In the genomic region with DNA sequence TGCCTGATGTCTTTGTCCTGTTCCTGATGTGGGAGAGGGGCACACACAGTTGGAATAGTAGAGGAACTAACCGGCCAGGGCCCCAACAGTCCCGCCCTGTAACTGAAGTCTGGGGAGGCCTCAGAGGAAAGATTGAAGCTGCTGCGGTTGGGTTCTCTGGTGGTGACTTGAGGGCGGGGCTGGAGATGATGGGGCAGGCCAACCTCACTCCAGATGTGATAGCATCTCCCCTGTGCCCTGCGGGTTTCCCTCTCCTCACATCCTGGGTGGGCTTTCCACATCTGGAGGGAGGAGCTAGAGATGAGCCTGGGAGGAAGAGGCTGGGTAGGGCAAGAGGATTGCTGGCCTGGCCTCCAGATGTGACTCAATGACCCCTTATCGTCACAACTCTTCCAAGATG, we compare ENCODE assay signal across 9 mouse cellular contexts. TPM values are rescaled to one million over a fixed set of nuclear protein-coding genes. Genes with fewer than 3 reads are reported as not detected.
DNase-seq lines count a peak whose midpoint lies in the region; ATAC-seq lines count a peak whose summit lies in the region.
"Had no signal": no experiment of that assay in that cellular context is flagged by ENCODE, and none has a peak within 500 bp of the region (broad histone marks: within the 10 kb centered on the region; RNA-seq: fewer than 3 reads in every experiment).

No protein-coding gene starts in this region.

- H3K4me1 ChIP-seq in heart, embryonic 10.5 days, result peaks cover 51% of the 10 kb centered on the region
- peaks cover 18% of the 10 kb centered on the region for H3K4me1 ChIP-seq in limb, embryonic 11.5 days (ENCODE audit: control insufficient read depth, insufficient read depth, low read length)
- peaks cover 29% of the 10 kb centered on the region for H3K4me1 ChIP-seq in kidney, embryonic 14.5 days (ENCODE audit: control insufficient read depth, insufficient read depth, low read length)
- peaks cover 31% of the 10 kb centered on the region for H3K4me1 ChIP-seq in forebrain, embryonic 12.5 days
- peaks cover 11% of the 10 kb centered on the region for H3K4me1 ChIP-seq in midbrain, embryonic 16.5 days (ENCODE audit: control insufficient read depth, insufficient read depth, low read length)

- no peak overlapping the region for H3K4me3 ChIP-seq in heart, embryonic 10.5 days
- H3K4me3 ChIP-seq in limb, embryonic 11.5 days (ENCODE audit: low read depth, low read length), result no peak overlapping the region
- H3K4me3 ChIP-seq in kidney, embryonic 14.5 days (ENCODE audit: low read length), result no peak overlapping the region
- H3K4me3 ChIP-seq in forebrain, embryonic 12.5 days (replicated peaks), result no peak overlapping the region
- no peak overlapping the region for H3K4me3 ChIP-seq in midbrain, embryonic 16.5 days (ENCODE audit: low read depth, low read length)

- H3K9me3 ChIP-seq in heart, embryonic 10.5 days, result no peaks in the 10 kb centered on the region
- no peaks in the 10 kb centered on the region for H3K9me3 ChIP-seq in limb, embryonic 11.5 days (ENCODE audit: control insufficient read depth, low read length)
- H3K9me3 ChIP-seq in kidney, embryonic 14.5 days (ENCODE audit: control insufficient read depth, low read length), result no peaks in the 10 kb centered on the region
- H3K9me3 ChIP-seq in forebrain, embryonic 12.5 days, result no peaks in the 10 kb centered on the region
- no peaks in the 10 kb centered on the region for H3K9me3 ChIP-seq in midbrain, embryonic 16.5 days (replicated peaks; ENCODE audit: control insufficient read depth, low read length, poor library complexity, severe bottlenecking)

- no peak overlapping the region for H3K4me2 ChIP-seq in limb, embryonic 11.5 days (ENCODE audit: low read depth, severe bottlenecking)
- no peak overlapping the region for H3K4me2 ChIP-seq in kidney, embryonic 14.5 days (replicated peaks; ENCODE audit: low read depth, low read length)
- no peak overlapping the region for H3K4me2 ChIP-seq in forebrain, embryonic 12.5 days
- no peak overlapping the region for H3K4me2 ChIP-seq in midbrain, embryonic 16.5 days (ENCODE audit: low read length)

- no peaks in the 10 kb centered on the region for H3K27me3 ChIP-seq in heart, embryonic 10.5 days (ENCODE audit: insufficient read depth, poor library complexity, severe bottlenecking)
- H3K27me3 ChIP-seq in limb, embryonic 11.5 days (ENCODE audit: control insufficient read depth, insufficient read depth, low read length), result no peaks in the 10 kb centered on the region
- no peaks in the 10 kb centered on the region for H3K27me3 ChIP-seq in kidney, embryonic 14.5 days (ENCODE audit: control insufficient read depth, insufficient read depth, low read length)
- H3K27me3 ChIP-seq in forebrain, embryonic 12.5 days, result peaks cover 17% of the 10 kb centered on the region
- H3K27me3 ChIP-seq in midbrain, embryonic 16.5 days (ENCODE audit: control insufficient read depth, insufficient read depth, low read depth, low read length), result peaks cover 5% of the 10 kb centered on the region

- H3K36me3 ChIP-seq in heart, embryonic 10.5 days, result peaks cover 9% of the 10 kb centered on the region; the same call in 1 of the 2 replicates
- H3K36me3 ChIP-seq in limb, embryonic 11.5 days (ENCODE audit: control insufficient read depth, insufficient read depth, low read length), result no peaks in the 10 kb centered on the region
- peaks cover 11% of the 10 kb centered on the region; the same call in 1 of the 2 replicates for H3K36me3 ChIP-seq in kidney, embryonic 14.5 days (ENCODE audit: control insufficient read depth, insufficient read depth, low read length)
- peaks cover 12% of the 10 kb centered on the region for H3K36me3 ChIP-seq in forebrain, embryonic 12.5 days (replicated peaks)
- no peaks in the 10 kb centered on the region; the same call in 1 of the 2 replicates for H3K36me3 ChIP-seq in midbrain, embryonic 16.5 days (ENCODE audit: control insufficient read depth, insufficient read depth, low read length)

- ATAC-seq in activated CD4-positive, CD25-positive, alpha-beta regulatory T cell, adult 4 months, result peak; percentile 64
- ATAC-seq in limb, embryonic 11.5 days (ENCODE audit: insufficient number of reproducible peaks, low FRiP score, low TSS enrichment, low read depth), result no peak
- ATAC-seq in kidney, embryonic 14.5 days (ENCODE audit: low FRiP score, low TSS enrichment), result no peak
- no peak for ATAC-seq in forebrain, embryonic 12.5 days (ENCODE audit: low FRiP score)
- ATAC-seq in midbrain, embryonic 16.5 days, result no peak
- ATAC-seq: intestine, postnatal 0 days had no signal

- WGBS in heart, embryonic 10.5 days, result 47% methylated on average over 6 of the region's 6 CpGs
- 41% methylated on average over 6 of the region's 6 CpGs for WGBS in limb, embryonic 11.5 days
- WGBS in kidney, embryonic 14.5 days, result 62% methylated on average over 6 of the region's 6 CpGs
- 72% methylated on average over 6 of the region's 6 CpGs for WGBS in forebrain, embryonic 12.5 days
- WGBS in midbrain, embryonic 16.5 days, result 77% methylated on average over 6 of the region's 6 CpGs

- peak overlapping the region; percentile 5; the same call in 1 of the 2 replicates for H3K9ac ChIP-seq in limb, embryonic 11.5 days (ENCODE audit: low read length)
- H3K9ac ChIP-seq in kidney, embryonic 14.5 days (ENCODE audit: low read depth, low read length), result no peak overlapping the region
- no peak overlapping the region for H3K9ac ChIP-seq in forebrain, embryonic 12.5 days
- no peak overlapping the region for H3K9ac ChIP-seq in midbrain, embryonic 16.5 days (ENCODE audit: low read depth, low read length)

- DNase-seq in heart, embryonic 10.5 days (ENCODE audit: low spot score), result no peak
- no peak for DNase-seq in heart, adult 18-20 months
- DNase-seq in limb, embryonic 11.5 days (ENCODE audit: low spot score), result no peak
- DNase-seq in spleen, postnatal 36 days (ENCODE audit: low spot score in 2 of 2), result peak; percentile 73

- H3K27ac ChIP-seq in heart, embryonic 10.5 days, result peak overlapping the region; percentile 49; the same call in 1 of the 2 replicates
- no peak overlapping the region for H3K27ac ChIP-seq in limb, embryonic 11.5 days (replicated peaks; ENCODE audit: low read depth, low read length)
- no peak overlapping the region for H3K27ac ChIP-seq in kidney, embryonic 14.5 days (ENCODE audit: low read depth, low read length)
- H3K27ac ChIP-seq in forebrain, embryonic 12.5 days, result no peak overlapping the region
- H3K27ac ChIP-seq in midbrain, embryonic 16.5 days (ENCODE audit: low read length), result no peak overlapping the region

RNA-seq across cellular contexts. Expression of gene Lgals1, which starts 2.9 kb away (rescaled TPM):
- 427 and 466 TPM in 2 replicates for polyA plus RNA-seq in heart, embryonic 10.5 days (2016; fragmentation: Nextera tagmentation; extraction: Ambion mirVana)
- 100 to 1,000 TPM; 185 to 222 TPM for total RNA-seq in heart, adult 18-20 months (2021)
- polyA plus RNA-seq in activated CD4-positive, CD25-positive, alpha-beta regulatory T cell, adult 4 months (2017; shearing (Covaris generic)), result 1,000 to 10,000 TPM in 1 of 2 experiments, 100 to 1,000 TPM in 1; 804 to 1,171 TPM
- polyA plus RNA-seq in limb, embryonic 11.5 days (2014; fragmentation: Nextera tagmentation; extraction: Ambion mirVana), result 567 and 570 TPM in 2 replicates
- polyA plus RNA-seq in kidney, embryonic 14.5 days (2014; fragmentation: Nextera tagmentation; extraction: Ambion mirVana), result 584 and 814 TPM in 2 replicates
- polyA plus RNA-seq in forebrain, embryonic 12.5 days (2016; fragmentation: Nextera tagmentation; extraction: Ambion mirVana), result 216 and 321 TPM in 2 replicates
- polyA plus RNA-seq in midbrain, embryonic 16.5 days (2015; fragmentation: Nextera tagmentation; extraction: Ambion mirVana), result 51.7 and 53.2 TPM in 2 replicates

RNA-seq across cellular contexts. Expression of gene Pdxp, which starts 9.9 kb away (rescaled TPM):
- polyA plus RNA-seq in heart, embryonic 10.5 days (2016; fragmentation: Nextera tagmentation; extraction: Ambion mirVana), result 26.5 and 35.7 TPM in 2 replicates
- under 1 TPM; 0.62 to 0.64 TPM for total RNA-seq in heart, adult 18-20 months (2021)
- 1 to 10 TPM; 2.5 TPM for polyA plus RNA-seq in activated CD4-positive, CD25-positive, alpha-beta regulatory T cell, adult 4 months (2017; shearing (Covaris generic))
- polyA plus RNA-seq in limb, embryonic 11.5 days (2014; fragmentation: Nextera tagmentation; extraction: Ambion mirVana), result 38.2 and 39.6 TPM in 2 replicates
- 20.5 and 25.8 TPM in 2 replicates for polyA plus RNA-seq in kidney, embryonic 14.5 days (2014; fragmentation: Nextera tagmentation; extraction: Ambion mirVana)
- polyA plus RNA-seq in forebrain, embryonic 12.5 days (2016; fragmentation: Nextera tagmentation; extraction: Ambion mirVana), result 51.7 and 53.6 TPM in 2 replicates
- polyA plus RNA-seq in midbrain, embryonic 16.5 days (2015; fragmentation: Nextera tagmentation; extraction: Ambion mirVana), result 107 and 126 TPM in 2 replicates

RNA-seq across cellular contexts. Expression of gene Nol12, which starts 11.1 kb away (rescaled TPM):
- polyA plus RNA-seq in heart, embryonic 10.5 days (2016; fragmentation: Nextera tagmentation; extraction: Ambion mirVana), result 45.8 and 70.0 TPM in 2 replicates
- 10 to 100 TPM; 15.7 to 19.1 TPM for total RNA-seq in heart, adult 18-20 months (2021)
- polyA plus RNA-seq in activated CD4-positive, CD25-positive, alpha-beta regulatory T cell, adult 4 months (2017; shearing (Covaris generic)), result 10 to 100 TPM; 44.5 to 46.9 TPM
- 72.7 and 76.3 TPM in 2 replicates for polyA plus RNA-seq in limb, embryonic 11.5 days (2014; fragmentation: Nextera tagmentation; extraction: Ambion mirVana)
- polyA plus RNA-seq in kidney, embryonic 14.5 days (2014; fragmentation: Nextera tagmentation; extraction: Ambion mirVana), result 55.8 and 64.6 TPM in 2 replicates
- 53.5 and 56.4 TPM in 2 replicates for polyA plus RNA-seq in forebrain, embryonic 12.5 days (2016; fragmentation: Nextera tagmentation; extraction: Ambion mirVana)
- polyA plus RNA-seq in midbrain, embryonic 16.5 days (2015; fragmentation: Nextera tagmentation; extraction: Ambion mirVana), result 66.3 and 67.6 TPM in 2 replicates

RNA-seq across cellular contexts. Expression of gene Triobp, which starts 23.9 kb away (rescaled TPM):
- polyA plus RNA-seq in heart, embryonic 10.5 days (2016; fragmentation: Nextera tagmentation; extraction: Ambion mirVana), result 63.6 and 68.2 TPM in 2 replicates
- 10 to 100 TPM; 25.5 to 30.2 TPM for total RNA-seq in heart, adult 18-20 months (2021)
- 10 to 100 TPM; 18.6 to 30.9 TPM for polyA plus RNA-seq in activated CD4-positive, CD25-positive, alpha-beta regulatory T cell, adult 4 months (2017; shearing (Covaris generic))
- polyA plus RNA-seq in limb, embryonic 11.5 days (2014; fragmentation: Nextera tagmentation; extraction: Ambion mirVana), result 47.9 and 50.8 TPM in 2 replicates
- polyA plus RNA-seq in kidney, embryonic 14.5 days (2014; fragmentation: Nextera tagmentation; extraction: Ambion mirVana), result 50.6 and 54.9 TPM in 2 replicates
- 40.4 and 46.9 TPM in 2 replicates for polyA plus RNA-seq in forebrain, embryonic 12.5 days (2016; fragmentation: Nextera tagmentation; extraction: Ambion mirVana)
- polyA plus RNA-seq in midbrain, embryonic 16.5 days (2015; fragmentation: Nextera tagmentation; extraction: Ambion mirVana), result 40.9 and 48.8 TPM in 2 replicates

RNA-seq across cellular contexts. Expression of gene Sh3bp1, which starts 24.0 kb away (rescaled TPM):
- 33.8 and 44.4 TPM in 2 replicates for polyA plus RNA-seq in heart, embryonic 10.5 days (2016; fragmentation: Nextera tagmentation; extraction: Ambion mirVana)
- total RNA-seq in heart, adult 18-20 months (2021), result 1 to 10 TPM; 3.5 to 7.1 TPM
- 10 to 100 TPM; 43.8 to 75.5 TPM for polyA plus RNA-seq in activated CD4-positive, CD25-positive, alpha-beta regulatory T cell, adult 4 months (2017; shearing (Covaris generic))
- 45.0 and 50.9 TPM in 2 replicates for polyA plus RNA-seq in limb, embryonic 11.5 days (2014; fragmentation: Nextera tagmentation; extraction: Ambion mirVana)
- polyA plus RNA-seq in kidney, embryonic 14.5 days (2014; fragmentation: Nextera tagmentation; extraction: Ambion mirVana), result 32.7 and 38.5 TPM in 2 replicates
- polyA plus RNA-seq in forebrain, embryonic 12.5 days (2016; fragmentation: Nextera tagmentation; extraction: Ambion mirVana), result 10.3 TPM in 2 replicates
- 2.2 and 2.7 TPM in 2 replicates for polyA plus RNA-seq in midbrain, embryonic 16.5 days (2015; fragmentation: Nextera tagmentation; extraction: Ambion mirVana)

Comparison
In these comparisons a context has a peak if more than half of its experiments do, and no peak if none do; other contexts are left out.
1. DNase-seq: peak in spleen, postnatal 36 days (2 of 2); none in heart, embryonic 10.5 days (single experiment), heart, adult 18-20 months (0 of 2) and limb, embryonic 11.5 days (single experiment).